Mouse (Mus musculus): ENCODE measurements around the gene Matk. TPM values are rescaled to one million over a fixed set of nuclear protein-coding genes. Genes with fewer than 3 reads are reported as not detected.
A peak's percentile ranks its signal among the peaks of the same experiment; 100 is the strongest.

Matk gene
- polyA plus RNA-seq, 1 experiment: 0.98 TPM

DNA sequence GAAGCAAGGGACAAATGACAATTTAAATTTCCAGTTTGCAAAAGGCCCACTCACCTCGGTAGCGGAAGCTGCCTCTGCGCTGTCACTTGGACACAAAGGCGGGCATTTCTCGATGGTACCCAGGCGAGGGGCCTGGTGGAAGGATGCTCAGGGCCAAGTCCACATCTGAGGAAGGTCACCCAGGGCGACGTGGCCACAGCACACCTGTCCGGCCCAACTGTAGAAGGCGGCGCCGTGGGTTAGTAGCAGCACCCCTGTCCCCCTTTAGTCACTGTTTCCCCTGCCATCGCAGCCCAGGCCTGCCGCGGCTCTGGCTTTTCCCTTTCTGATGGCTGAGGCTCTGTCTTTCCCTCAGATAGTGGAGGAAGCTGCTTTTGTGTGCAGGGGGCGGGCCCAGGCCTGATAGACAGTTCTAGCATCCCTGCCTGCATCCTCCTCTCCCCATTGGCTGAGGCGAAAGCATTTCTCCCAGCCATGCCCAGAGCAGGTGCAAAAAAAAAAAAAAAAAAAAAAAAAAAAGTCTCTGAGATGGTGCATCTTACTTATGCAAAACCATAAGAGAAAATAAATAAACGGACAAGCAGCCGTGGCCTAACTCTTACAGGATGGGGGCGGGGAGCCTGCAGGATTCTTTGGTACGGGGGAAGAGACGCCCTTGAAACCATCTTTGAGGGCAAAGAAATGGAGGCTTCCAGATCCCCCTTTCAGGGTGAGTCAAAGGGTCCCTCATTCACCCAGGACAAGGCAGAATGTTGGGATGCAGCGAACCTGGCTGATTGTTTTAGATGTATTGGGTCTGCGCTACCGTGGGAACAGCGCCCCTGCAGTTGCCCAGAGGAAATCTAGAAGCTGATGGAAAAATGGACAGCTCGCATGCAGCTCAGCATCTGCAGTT is 22.1 kb upstream of the Matk start, which contains the start of gene Atcay:
TSS of gene Atcay (minus strand) at position 396 of the 895 bp plus-strand sequence.
- H3K79me3 ChIP-seq (ENCODE audit: low read depth): no peaks in the 10 kb centered on the region
- H3K27me3 ChIP-seq (ENCODE audit: control insufficient read depth, insufficient read depth, insufficient read length): no peaks in the 10 kb centered on the region
- no peak within 1 kb of the TSS for H3ac ChIP-seq (ENCODE audit: control insufficient read depth, insufficient read length, low read depth)
- H3K4me3 ChIP-seq (ENCODE audit: insufficient read depth, poor library complexity, severe bottlenecking): no peak within 1 kb of the TSS
- no peak for TF ChIP-seq USF1 (IDR thresholded peaks at IDR 0.05; ENCODE audit: low read depth)
- H3K79me2 ChIP-seq (ENCODE audit: control insufficient read depth, insufficient read depth): no peaks in the 10 kb centered on the region
- no peaks in the 10 kb centered on the region for H3K36me3 ChIP-seq (ENCODE audit: control insufficient read depth, insufficient read depth)

GRCm38 (mm10) chr10:81231436-81231835 is 21.3 kb upstream of the Matk start:
- Histone ChIP-seq H3K27me3 (ENCODE audit: control insufficient read depth, insufficient read depth, insufficient read length) (no peaks in the 10 kb centered on the region), H3K79me2 (ENCODE audit: control insufficient read depth, insufficient read depth) (no peaks in the 10 kb centered on the region), H3K4me3 (ENCODE audit: insufficient read depth, poor library complexity, severe bottlenecking) (no peak overlapping the region), H3ac (ENCODE audit: control insufficient read depth, insufficient read length, low read depth) (no peak overlapping the region), H3K36me3 (ENCODE audit: control insufficient read depth, insufficient read depth) (no peaks in the 10 kb centered on the region), H3K79me3 (ENCODE audit: low read depth) (no peaks in the 10 kb centered on the region)
- TF ChIP-seq CTCF (IDR thresholded peaks at IDR 0.05; ENCODE audit: control insufficient read depth, insufficient read depth, insufficient read length) (no peak), FOSL1 (IDR thresholded peaks at IDR 0.05; ENCODE audit: insufficient read depth, low read length, poor library complexity, severe bottlenecking) (no peak), CEBPB (IDR thresholded peaks at IDR 0.05; ENCODE audit: low read depth) (no peak), MYOG (IDR thresholded peaks at IDR 0.05; ENCODE audit: control insufficient read depth, extremely low read depth, insufficient read length) (no peak), MYOD1 (IDR thresholded peaks at IDR 0.05; ENCODE audit: control insufficient read depth, insufficient read length, low read depth) (no peak), MAX (IDR thresholded peaks at IDR 0.05) (no peak), USF1 (IDR thresholded peaks at IDR 0.05; ENCODE audit: low read depth) (no peak)

- no peaks in the 10 kb centered on the region for H3K79me2 ChIP-seq (ENCODE audit: control insufficient read depth, insufficient read depth)
- TF ChIP-seq CTCF (IDR thresholded peaks at IDR 0.05; ENCODE audit: control insufficient read depth, insufficient read depth, insufficient read length) (no peak), FOSL1 (IDR thresholded peaks at IDR 0.05; ENCODE audit: insufficient read depth, low read length, poor library complexity, severe bottlenecking) (no peak), USF1 (IDR thresholded peaks at IDR 0.05; ENCODE audit: low read depth) (peak; percentile 54), CEBPB (IDR thresholded peaks at IDR 0.05; ENCODE audit: low read depth) (no peak), MYOG (IDR thresholded peaks at IDR 0.05; ENCODE audit: control insufficient read depth, extremely low read depth, insufficient read length) (no peak), MYOD1 (IDR thresholded peaks at IDR 0.05; ENCODE audit: control insufficient read depth, insufficient read length, low read depth) (no peak), MAX (IDR thresholded peaks at IDR 0.05) (no peak)
- H3K79me3 ChIP-seq (ENCODE audit: low read depth): no peaks in the 10 kb centered on the region
- peak within 1 kb of the TSS; percentile 25 for H3K4me3 ChIP-seq (ENCODE audit: insufficient read depth, poor library complexity, severe bottlenecking)
- H3K27me3 ChIP-seq (ENCODE audit: control insufficient read depth, insufficient read depth, insufficient read length): no peaks in the 10 kb centered on the region
- H3K36me3 ChIP-seq (ENCODE audit: control insufficient read depth, insufficient read depth): no peaks in the 10 kb centered on the region
- H3ac ChIP-seq (ENCODE audit: control insufficient read depth, insufficient read length, low read depth): peak within 1 kb of the TSS; percentile 45
Measured at GRCm38 (mm10) chr10:81232580-81233225, 20.0 kb upstream of the Matk start, which contains the start of gene Zfr2. Zfr2 (plus strand) TSS chr10:81233155.

- peak overlapping the region; percentile 45 for H3ac ChIP-seq (ENCODE audit: control insufficient read depth, insufficient read length, low read depth)
- no peaks in the 10 kb centered on the region for H3K79me3 ChIP-seq (ENCODE audit: low read depth)
- no peaks in the 10 kb centered on the region for H3K36me3 ChIP-seq (ENCODE audit: control insufficient read depth, insufficient read depth)
- no peaks in the 10 kb centered on the region for H3K27me3 ChIP-seq (ENCODE audit: control insufficient read depth, insufficient read depth, insufficient read length)
- H3K4me3 ChIP-seq (ENCODE audit: insufficient read depth, poor library complexity, severe bottlenecking): peak overlapping the region; percentile 25
- no peaks in the 10 kb centered on the region for H3K79me2 ChIP-seq (ENCODE audit: control insufficient read depth, insufficient read depth)
- no peak for TF ChIP-seq USF1 (IDR thresholded peaks at IDR 0.05; ENCODE audit: low read depth)
- no peak for TF ChIP-seq FOSL1 (IDR thresholded peaks at IDR 0.05; ENCODE audit: insufficient read depth, low read length, poor library complexity, severe bottlenecking)
- TF ChIP-seq CEBPB (IDR thresholded peaks at IDR 0.05; ENCODE audit: low read depth): no peak
- TF ChIP-seq MYOD1 (IDR thresholded peaks at IDR 0.05; ENCODE audit: control insufficient read depth, insufficient read length, low read depth): no peak
- no peak for TF ChIP-seq MAX (IDR thresholded peaks at IDR 0.05)
- no peak for TF ChIP-seq MYOG (IDR thresholded peaks at IDR 0.05; ENCODE audit: control insufficient read depth, extremely low read depth, insufficient read length)
- no peak for TF ChIP-seq CTCF (IDR thresholded peaks at IDR 0.05; ENCODE audit: control insufficient read depth, insufficient read depth, insufficient read length)
Measured at GRCm38 (mm10) chr10:81233226-81233585, 19.5 kb upstream of the Matk start.

DNA sequence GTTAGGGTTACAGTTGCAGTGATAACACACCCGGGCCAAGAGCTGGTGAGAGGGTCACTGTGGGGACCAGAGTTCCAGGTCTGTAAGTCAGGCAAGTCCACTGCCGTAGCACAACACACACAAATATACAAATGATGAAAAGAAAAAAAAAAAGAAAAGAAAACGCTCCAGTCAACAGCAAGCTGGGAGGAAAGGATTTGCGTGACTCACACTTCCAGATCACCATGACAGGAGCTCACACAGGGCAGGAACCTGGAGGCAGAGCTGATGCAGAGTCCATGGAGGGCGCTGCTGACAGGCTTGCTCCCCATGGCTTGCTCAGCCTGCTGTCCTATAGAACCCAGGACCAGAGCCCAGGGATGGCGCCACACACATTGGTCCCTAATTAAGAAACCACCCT is 18.5 kb upstream of the Matk start:
- no peak overlapping the region for H3K4me3 ChIP-seq (ENCODE audit: insufficient read depth, poor library complexity, severe bottlenecking)
- TF ChIP-seq CEBPB (IDR thresholded peaks at IDR 0.05; ENCODE audit: low read depth) (no peak), CTCF (IDR thresholded peaks at IDR 0.05; ENCODE audit: control insufficient read depth, insufficient read depth, insufficient read length) (no peak), MYOD1 (IDR thresholded peaks at IDR 0.05; ENCODE audit: control insufficient read depth, insufficient read length, low read depth) (no peak), FOSL1 (IDR thresholded peaks at IDR 0.05; ENCODE audit: insufficient read depth, low read length, poor library complexity, severe bottlenecking) (no peak), MYOG (IDR thresholded peaks at IDR 0.05; ENCODE audit: control insufficient read depth, extremely low read depth, insufficient read length) (no peak), MAX (IDR thresholded peaks at IDR 0.05) (no peak), USF1 (IDR thresholded peaks at IDR 0.05; ENCODE audit: low read depth) (no peak)

More for the DNA sequence above, 18.5 kb upstream of the Matk start:
- H3K27me3 ChIP-seq (ENCODE audit: control insufficient read depth, insufficient read depth, insufficient read length): no peaks in the 10 kb centered on the region
- no peaks in the 10 kb centered on the region for H3K79me2 ChIP-seq (ENCODE audit: control insufficient read depth, insufficient read depth)
- no peak overlapping the region for H3ac ChIP-seq (ENCODE audit: control insufficient read depth, insufficient read length, low read depth)
- no peaks in the 10 kb centered on the region for H3K79me3 ChIP-seq (ENCODE audit: low read depth)
- no peaks in the 10 kb centered on the region for H3K36me3 ChIP-seq (ENCODE audit: control insufficient read depth, insufficient read depth)

Measured in C2C12 (cell line).